Mouse (Mus musculus) ES-E14 (cell line): ENCODE measurements around the gene Nectin1. TPM values are rescaled to one million over a fixed set of nuclear protein-coding genes. Genes with fewer than 3 reads are reported as not detected.

Experiments
- DNase-seq: peaks from one replicate; pipeline ENCODE4 v3.0.0-alpha.2; 2013; ENCODE audit warnings: low read depth, low spot score
- H3K27ac ChIP-seq: 2 replicates; pipeline ENCODE4 v1.5.1; 2012; ENCODE audit warnings: low read depth, mild to moderate bottlenecking, low read length, moderate library complexity, mixed read lengths; ENCODE audit not compliant: poor library complexity, insufficient read depth, severe bottlenecking
- H3K36me3 ChIP-seq: 2 replicates; pipeline ENCODE4 v1.6.1; 2012; ENCODE audit warnings: mild to moderate bottlenecking, low read length, moderate library complexity, mixed read lengths; ENCODE audit not compliant: control insufficient read depth, poor library complexity, insufficient read depth, severe bottlenecking
- H3K4me1 ChIP-seq, 2 experiments: fragments of 150-350 bp in 1 of 2; sonication (generic) in 1 of 2; 2 replicates each; pipeline ENCODE4 v1.6.1; 2012; ENCODE audit warnings: low read length in 2 of 2, mild to moderate bottlenecking in 1 of 2, mixed read lengths in 1 of 2; ENCODE audit not compliant: control insufficient read depth in 2 of 2, insufficient read depth in 2 of 2, poor library complexity in 1 of 2
- H3K4me3 ChIP-seq, 2 experiments: fragments of 150-350 bp in 1 of 2; sonication (generic) in 1 of 2; 2 replicates each; pipeline ENCODE4 v1.5.1; 2012; ENCODE audit warnings: low read length in 2 of 2, low read depth in 1 of 2, mild to moderate bottlenecking in 1 of 2, mixed read lengths in 1 of 2; ENCODE audit not compliant: insufficient read depth in 1 of 2, poor library complexity in 1 of 2, severe bottlenecking in 1 of 2
- H3K9ac ChIP-seq: 2 replicates; pipeline ENCODE4 v1.6.1; 2012; ENCODE audit warnings: low read depth, mild to moderate bottlenecking, low read length, mixed read lengths; ENCODE audit not compliant: poor library complexity, insufficient read depth, severe bottlenecking
- H3K9me3 ChIP-seq: fragments of 150-350 bp; sonication (generic); 2 replicates; pipeline ENCODE4 v1.6.1; 2012; ENCODE audit warnings: low read depth, mild to moderate bottlenecking, low read length; ENCODE audit not compliant: control insufficient read depth, insufficient read depth
- CHD2 ChIP-seq: IDR thresholded peaks from 2 replicates; pipeline ENCODE4 v1.6.1; 2014; ENCODE audit warnings: mild to moderate bottlenecking, low read depth, low read length, inconsistent platforms
- HCFC1 ChIP-seq: IDR thresholded peaks from 2 replicates; pipeline ENCODE4 v1.6.1; 2012; ENCODE audit warnings: low read length, inconsistent platforms, borderline replicate concordance; ENCODE audit not compliant: insufficient read depth
- MAFK ChIP-seq: IDR thresholded peaks from 2 replicates; pipeline ENCODE4 v1.6.1; 2014; ENCODE audit warnings: mild to moderate bottlenecking, low read depth, low read length, inconsistent platforms; ENCODE audit not compliant: insufficient read depth
- ZC3H11A ChIP-seq: IDR thresholded peaks from 2 replicates; pipeline ENCODE4 v1.6.1; 2012; ENCODE audit warnings: low read depth, mild to moderate bottlenecking, inconsistent platforms, low read length, borderline replicate concordance
- ZNF384 ChIP-seq: IDR thresholded peaks from 2 replicates; pipeline ENCODE4 v1.6.1; 2012; ENCODE audit warnings: low read depth, low read length, inconsistent platforms
- in situ Hi-C, 2 experiments: fragments of 600-800 bp; cut with MboI; formaldehyde crosslinking; loops; one replicate each; pipeline ENCODE4 v1.15.1; 2025; ENCODE audit warnings: low sequenced_read_pairs in 2 of 2, inconsistent platforms in 1 of 2; ENCODE audit not compliant: unreplicated experiment in 2 of 2
- total RNA-seq: library from RNA; depleted of rRNA; stranded (reverse); fragments of 300-350 nt; gene quantifications from 2 replicates; pipeline ENCODE4 v1.2.3, GENCODE M21; 2012

Gene Nectin1
- total RNA-seq, 1 experiment = 12.9 TPM

DNA sequence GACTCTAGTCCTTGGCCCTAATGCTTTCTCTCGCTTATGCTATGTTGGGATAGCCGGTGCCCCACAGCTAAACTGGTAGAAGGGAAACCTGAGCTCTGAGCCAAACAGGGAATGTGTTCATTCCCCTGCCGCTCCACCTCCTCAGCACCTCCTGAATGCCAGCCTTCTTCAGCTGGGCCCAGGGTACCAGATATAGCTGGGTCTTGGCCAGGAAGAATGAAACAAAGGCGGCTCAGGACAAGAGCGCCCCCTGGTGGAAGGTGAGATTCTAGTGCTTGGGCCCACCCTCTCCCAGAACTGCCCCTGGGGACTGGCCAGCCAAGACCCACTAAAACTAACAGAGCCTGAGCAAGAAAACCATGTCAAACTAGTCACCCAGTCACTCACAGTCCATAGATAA lies 83.8 kb downstream of the Nectin1 start:
- Histone ChIP-seq H3K36me3 (no peaks in the 10 kb centered on the region), H3K4me1 (no peaks in the 10 kb centered on the region), H3K27ac (no peak overlapping the region), H3K9ac (no peak overlapping the region), H3K9me3 (no peaks in the 10 kb centered on the region), H3K4me3 (no peak overlapping the region)
- no peak for TF ChIP-seq HCFC1
- TF ChIP-seq ZNF384 = no peak
- TF ChIP-seq ZC3H11A = no peak
- no peak for TF ChIP-seq MAFK
- no peak for TF ChIP-seq CHD2
- in situ Hi-C loops = no loop called here
- peak; percentile 59 for DNase-seq

DNA sequence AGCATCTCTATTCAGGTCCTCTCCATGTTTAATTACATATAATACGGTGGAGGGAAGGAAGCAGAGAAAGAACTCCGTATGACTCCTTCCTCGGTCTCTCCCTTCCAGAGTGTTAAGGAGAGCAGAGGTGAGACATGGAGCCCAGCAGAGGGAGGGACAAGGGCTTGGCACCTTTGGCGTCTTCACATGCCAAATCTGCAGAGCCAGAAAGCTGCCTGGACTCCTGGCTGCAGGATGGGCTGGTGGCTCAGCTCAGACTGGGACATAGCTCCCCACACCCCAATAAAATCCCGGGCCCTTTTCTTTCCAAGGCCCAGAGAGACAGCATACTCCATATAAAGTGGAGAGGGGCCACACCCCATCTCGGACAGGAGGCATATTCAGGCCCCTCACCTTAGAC lies 85.2 kb downstream of the Nectin1 start:
- H3K27ac ChIP-seq = no peak overlapping the region
- TF ChIP-seq ZNF384 (no peak), MAFK (no peak), HCFC1 (no peak), CHD2 (no peak), ZC3H11A (no peak)
- in situ Hi-C loops = no loop called here

DNA sequence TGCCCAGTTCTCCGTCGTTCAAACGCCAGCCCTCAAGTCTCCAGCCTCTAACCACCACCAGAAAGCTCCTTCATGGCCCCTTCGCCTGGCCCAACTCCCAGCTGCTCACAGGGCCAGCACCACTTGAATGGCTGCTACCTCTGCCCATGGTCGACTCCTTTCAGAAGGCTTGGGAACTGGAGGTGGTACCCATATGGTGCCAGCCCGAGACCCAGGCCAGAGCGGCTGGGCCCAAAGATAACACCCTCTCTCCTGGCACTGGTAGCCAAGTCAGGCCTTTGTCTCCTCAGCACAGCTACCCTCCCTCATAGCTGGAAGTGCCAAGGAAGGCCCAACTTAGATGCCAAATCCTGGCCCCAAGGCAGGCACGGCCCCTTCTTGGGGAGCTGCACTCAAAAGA lies 89.4 kb downstream of the Nectin1 start:
- in situ Hi-C loops = no loop called here
- no peak overlapping the region for H3K27ac ChIP-seq
- DNase-seq = no peak
- no peaks in the 10 kb centered on the region for H3K36me3 ChIP-seq
- TF ChIP-seq ZC3H11A (no peak), MAFK (no peak)
- no peak overlapping the region for H3K9ac ChIP-seq
- no peaks in the 10 kb centered on the region for H3K4me1 ChIP-seq
- H3K9me3 ChIP-seq = no peaks in the 10 kb centered on the region
- no peak overlapping the region for H3K4me3 ChIP-seq

More for the DNA sequence above, 85.2 kb downstream of the Nectin1 start:
- H3K4me1 ChIP-seq = no peaks in the 10 kb centered on the region
- DNase-seq = no peak
- H3K9me3 ChIP-seq = no peaks in the 10 kb centered on the region
- H3K4me3 ChIP-seq = no peak overlapping the region
- H3K36me3 ChIP-seq = no peaks in the 10 kb centered on the region
- H3K9ac ChIP-seq = no peak overlapping the region

DNA sequence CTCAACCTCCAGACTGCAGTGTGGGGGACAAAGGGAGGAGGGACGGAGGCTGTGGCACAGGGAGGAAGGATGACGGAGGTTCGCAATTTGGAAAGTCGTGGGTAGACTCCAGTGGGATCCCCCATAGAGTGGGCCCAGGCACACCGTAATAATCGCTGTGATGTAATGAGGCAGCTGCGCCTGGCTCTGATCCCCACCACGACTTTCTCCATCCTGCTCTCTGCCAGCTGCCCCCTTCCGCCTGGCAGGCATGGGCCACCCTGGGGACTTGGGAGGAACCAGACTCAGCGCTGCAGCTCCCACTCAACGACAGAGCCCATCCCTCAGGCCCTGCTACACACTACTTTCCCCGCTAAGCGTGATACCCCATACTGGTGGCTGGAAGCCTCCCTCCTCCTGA lies 90.5 kb downstream of the Nectin1 start:
- H3K36me3 ChIP-seq = no peaks in the 10 kb centered on the region
- no peaks in the 10 kb centered on the region for H3K9me3 ChIP-seq
- no peak overlapping the region for H3K27ac ChIP-seq
- in situ Hi-C loops = no loop called here
- no peaks in the 10 kb centered on the region for H3K4me1 ChIP-seq
- DNase-seq = no peak
- H3K9ac ChIP-seq = no peak overlapping the region
- no peak for TF ChIP-seq ZNF384
- TF ChIP-seq CHD2 = no peak
- TF ChIP-seq ZC3H11A = no peak
- no peak for TF ChIP-seq MAFK
- no peak for TF ChIP-seq HCFC1
- H3K4me3 ChIP-seq = no peak overlapping the region

DNA sequence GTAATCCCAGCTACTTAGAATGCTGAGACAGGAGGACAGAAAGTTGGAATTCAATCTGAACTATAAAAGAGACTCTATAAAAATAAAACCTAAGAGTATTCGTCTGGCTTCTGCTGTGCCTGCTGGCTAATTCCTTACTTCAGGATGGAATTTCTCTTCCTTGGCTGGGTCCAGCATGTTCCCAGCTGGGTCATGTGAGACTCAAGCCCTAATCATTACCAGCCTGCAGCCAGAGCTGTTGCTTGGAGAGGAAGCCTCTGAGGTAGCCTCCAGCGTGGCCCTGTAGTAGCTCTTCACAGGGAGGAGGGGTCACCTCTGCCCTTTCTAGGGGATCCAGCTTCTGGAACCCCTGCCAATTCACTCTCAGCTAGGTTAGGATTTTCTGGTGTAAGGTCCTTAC lies 94.8 kb downstream of the Nectin1 start:
- in situ Hi-C loops = no loop called here
- Histone ChIP-seq H3K36me3 (no peaks in the 10 kb centered on the region), H3K4me1 (peaks cover 0 to 6% of the 10 kb centered on the region in 2 experiments; a peak in 2 of 4 replicates), H3K9ac (no peak overlapping the region), H3K9me3 (no peaks in the 10 kb centered on the region), H3K4me3 (no peak overlapping the region), H3K27ac (no peak overlapping the region)
- TF ChIP-seq CHD2 (no peak), ZC3H11A (no peak), HCFC1 (no peak), ZNF384 (no peak), MAFK (no peak)
- no peak for DNase-seq
